Mouse (Mus musculus): ENCODE results near the gene Myof.
A peak's percentile ranks its signal among the peaks of the same experiment; 100 is the strongest.

Gene Myof

DNA sequence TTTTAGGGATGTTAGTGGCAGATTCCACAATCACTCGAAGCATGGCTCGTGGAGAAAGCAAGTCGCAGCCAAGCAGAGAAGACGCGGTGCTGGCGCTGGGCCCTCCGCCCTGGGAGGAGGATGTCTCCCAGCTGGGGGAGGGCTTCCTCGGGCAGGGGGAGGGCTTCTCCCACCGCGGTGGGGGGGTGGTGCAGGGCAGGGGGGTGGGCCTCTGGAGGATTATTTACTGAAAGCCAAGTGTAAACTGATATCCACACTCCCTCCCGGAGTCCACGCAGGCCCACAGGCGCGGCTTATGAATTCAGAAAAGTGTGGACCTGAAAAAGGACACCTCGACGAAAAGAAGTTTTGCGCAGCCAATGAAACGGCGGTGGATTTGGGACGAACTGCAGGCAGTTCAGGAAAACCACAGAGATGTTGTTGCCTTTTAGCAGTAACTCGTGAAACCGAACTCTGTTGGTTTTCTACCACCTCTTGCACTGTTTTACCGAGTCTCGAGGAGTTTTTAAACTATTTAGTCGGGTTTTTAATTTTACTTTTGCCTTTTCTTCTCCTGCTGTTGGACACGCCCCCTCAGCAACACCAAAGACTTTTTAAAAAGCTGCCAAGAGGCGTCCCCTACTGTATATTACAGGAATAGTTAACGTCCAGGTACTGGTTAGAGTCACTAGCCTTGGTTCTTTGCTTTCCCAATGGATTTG, at the start of gene Myof:
Gene Myof, minus strand, starts transcription at position 297 of the 701 bp plus-strand sequence.
- DNase-seq (ENCODE audit: low spot score in 2 of 2) = peak; percentile 47 to 48

DNA sequence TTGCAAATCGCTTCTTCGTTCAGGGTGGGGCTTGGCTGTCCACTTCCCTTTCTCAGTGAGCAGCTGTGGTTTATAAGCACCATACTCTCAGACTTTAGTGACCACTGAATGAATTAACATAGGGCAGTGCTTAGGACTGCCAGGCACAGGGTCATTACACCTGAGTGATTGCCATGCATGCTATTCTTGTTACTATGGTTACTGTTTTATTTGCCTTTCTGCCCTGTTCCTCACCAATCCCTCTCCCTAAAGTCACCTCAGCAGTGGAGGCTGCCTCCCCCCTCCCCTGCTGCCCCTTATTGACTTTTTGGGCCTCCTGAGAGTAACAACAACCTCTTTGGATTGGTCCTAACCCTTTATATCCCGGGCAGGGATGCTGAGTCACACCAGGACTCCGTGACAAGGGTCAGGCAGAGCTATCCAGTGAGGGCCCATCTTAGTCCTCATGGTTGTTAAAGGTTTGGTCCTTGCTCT, 48.2 kb upstream of the Myof start:
- no peak for DNase-seq (ENCODE audit: low spot score in 2 of 2)

- DNase-seq (ENCODE audit: low spot score in 2 of 2) = no peak
Observed at GRCm38 (mm10) chr19:38089358-38089757, 46.0 kb upstream of the Myof start.

DNA sequence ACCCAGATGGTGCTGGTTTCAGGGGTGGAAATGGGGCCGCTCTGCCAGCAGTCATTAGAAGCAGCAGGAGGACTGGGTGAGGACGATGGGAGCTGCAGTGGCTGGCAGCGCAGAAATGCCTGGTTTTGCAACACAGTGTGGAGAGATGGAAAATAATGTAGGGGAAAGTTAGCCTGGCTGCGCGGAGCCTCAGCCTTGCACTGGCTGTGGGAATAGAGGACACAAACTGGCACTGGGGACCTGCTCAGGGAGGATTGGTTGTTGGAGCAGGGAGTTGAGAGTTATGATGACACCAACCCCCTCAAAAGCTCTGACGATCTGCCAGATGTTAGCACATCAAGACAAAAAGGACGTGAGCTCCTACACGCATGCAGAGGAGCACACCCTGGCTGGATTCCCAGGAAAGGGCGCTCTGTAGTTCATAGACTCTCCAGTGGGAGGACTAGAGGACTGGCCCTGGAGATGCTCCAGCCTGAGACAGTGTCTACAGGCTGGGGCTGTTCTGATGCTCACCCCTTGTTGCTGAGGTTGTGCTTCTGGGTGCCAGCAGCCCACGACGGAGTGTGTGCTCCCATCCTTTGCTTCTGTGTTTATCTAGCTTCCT, 43.7 kb upstream of the Myof start:
- DNase-seq (ENCODE audit: low spot score in 2 of 2) = peak; percentile 3 to 5

DNA sequence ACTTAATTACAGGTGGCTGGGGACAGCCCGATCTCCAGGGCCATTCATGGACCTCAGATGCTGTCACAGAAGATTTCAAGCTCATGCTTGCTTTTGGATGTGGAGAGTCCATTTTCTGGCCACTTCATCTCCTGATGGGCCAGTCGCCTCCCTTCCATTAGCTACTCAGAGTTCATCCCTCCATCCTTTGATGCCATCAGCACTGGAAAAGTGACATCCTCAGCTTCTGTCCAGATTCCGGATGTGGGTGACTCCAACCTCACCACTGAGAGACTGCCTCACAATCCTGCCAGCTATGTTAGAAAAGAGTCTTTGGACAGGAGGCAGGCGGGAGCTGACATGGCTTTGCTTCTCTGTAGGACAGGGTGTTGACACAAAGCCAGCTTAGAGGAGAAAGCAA, 42.5 kb upstream of the Myof start:
- DNase-seq (ENCODE audit: low spot score in 2 of 2) = no peak

DNA sequence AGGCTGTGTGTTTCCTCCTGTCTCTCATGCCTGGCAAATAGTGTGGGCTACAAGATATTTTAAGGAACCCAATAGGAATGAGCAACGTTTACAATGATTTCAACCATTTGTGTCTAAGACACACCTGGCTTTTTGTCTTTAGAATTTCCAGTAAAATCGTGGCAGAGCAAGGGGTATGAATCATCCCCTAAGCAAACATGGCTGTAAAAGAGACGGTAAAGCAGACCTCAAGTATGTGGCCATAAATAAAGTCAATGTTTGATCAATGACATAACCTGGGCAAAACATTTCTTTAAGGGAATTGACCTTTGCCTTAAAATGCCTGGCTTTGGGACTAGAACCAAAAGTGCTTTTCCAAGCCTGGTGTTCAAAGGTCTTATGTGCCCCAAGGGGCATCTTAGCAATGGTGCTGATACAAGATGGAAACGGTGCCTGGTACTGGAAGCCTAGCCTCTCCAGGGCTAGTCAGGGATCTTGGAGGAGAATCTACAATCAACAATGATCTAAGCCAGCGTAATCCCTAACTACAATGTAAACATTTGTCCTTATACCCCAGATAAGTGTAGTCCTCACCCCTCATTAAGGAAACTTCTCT, 39.7 kb upstream of the Myof start:
- DNase-seq (ENCODE audit: low spot score in 2 of 2) = no peak

DNA sequence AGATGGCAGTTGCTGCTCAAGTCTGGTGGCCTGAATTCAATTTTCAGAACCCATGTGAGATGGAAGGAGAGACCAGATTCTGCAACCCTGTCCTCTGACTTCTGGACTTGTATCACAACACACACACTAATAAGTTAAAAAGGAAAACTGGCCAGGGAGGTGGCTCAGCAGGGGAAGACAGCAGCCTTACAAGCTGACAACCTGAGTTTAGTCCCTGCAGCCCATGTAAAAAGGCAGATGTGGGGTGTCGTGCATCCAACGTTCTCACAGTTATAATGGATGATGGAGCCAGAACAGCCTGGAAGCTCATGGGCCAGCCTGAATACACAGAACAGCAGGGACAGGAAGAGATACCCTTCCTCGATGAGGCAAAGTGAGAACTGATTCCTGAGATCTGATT, 38.0 kb upstream of the Myof start:
- no peak for DNase-seq (ENCODE audit: low spot score in 2 of 2)

DNA sequence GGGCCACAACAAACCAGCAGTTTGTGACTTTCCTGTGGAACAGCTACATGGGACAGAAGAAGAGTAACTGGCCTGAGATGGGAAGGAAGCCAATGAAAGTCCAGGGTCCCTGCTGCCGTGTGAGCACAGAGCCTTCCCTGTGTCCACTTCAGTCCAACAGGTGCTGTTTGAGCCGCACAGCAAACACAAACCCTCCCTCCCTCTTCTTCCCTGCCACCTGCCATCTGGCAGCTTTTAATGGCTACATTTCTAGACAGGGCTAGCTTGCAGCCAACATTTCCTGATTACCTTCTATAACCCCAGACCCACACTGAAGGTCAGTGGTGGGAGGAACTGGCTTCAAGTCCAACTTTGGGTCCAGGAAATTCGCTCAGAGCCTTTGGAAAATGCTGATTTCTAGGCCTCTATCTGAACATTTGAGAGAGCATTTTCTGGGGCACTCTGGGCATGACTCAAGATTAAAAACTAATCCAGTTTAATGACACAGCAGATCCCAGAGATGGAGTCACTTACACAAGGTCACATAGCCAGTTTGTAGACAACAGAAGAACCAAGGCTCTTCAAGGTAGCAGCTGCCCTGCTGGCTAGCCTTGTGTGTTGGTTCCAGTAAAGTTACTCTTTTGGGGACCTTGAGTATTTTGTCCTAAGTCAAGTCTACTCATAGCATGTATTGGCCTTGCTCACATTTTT, 34.6 kb upstream of the Myof start:
- DNase-seq (ENCODE audit: low spot score in 2 of 2) = no peak

GRCm38 (mm10) chr19:38076251-38076650, 32.9 kb upstream of the Myof start:
- DNase-seq (ENCODE audit: low spot score in 2 of 2) = no peak

DNA sequence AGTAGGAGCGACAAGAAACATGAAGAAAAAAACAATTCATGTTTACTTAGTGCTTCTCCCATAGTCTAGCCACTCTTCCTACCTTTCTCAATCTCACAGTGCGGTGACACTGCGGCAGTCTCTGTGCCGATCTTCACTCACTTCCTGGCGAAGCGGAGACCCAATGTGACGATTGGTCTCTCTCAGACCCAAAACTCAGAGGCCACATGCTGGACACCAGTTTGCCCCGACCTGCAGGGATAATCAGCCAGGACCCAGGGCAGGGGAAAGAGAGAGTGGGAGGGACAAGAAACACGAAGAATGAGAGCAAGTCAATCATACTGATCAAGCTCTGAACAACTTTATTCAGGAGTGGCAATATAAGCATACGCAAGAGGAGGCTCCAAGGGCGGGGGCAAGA, 31.7 kb upstream of the Myof start:
- no peak for DNase-seq (ENCODE audit: low spot score in 2 of 2)

GRCm38 (mm10) chr19:38073226-38073625, 29.8 kb upstream of the Myof start:
- no peak for DNase-seq (ENCODE audit: low spot score in 2 of 2)

GRCm38 (mm10) chr19:38064051-38064450, 20.7 kb upstream of the Myof start:
- no peak for DNase-seq (ENCODE audit: low spot score in 2 of 2)

DNA sequence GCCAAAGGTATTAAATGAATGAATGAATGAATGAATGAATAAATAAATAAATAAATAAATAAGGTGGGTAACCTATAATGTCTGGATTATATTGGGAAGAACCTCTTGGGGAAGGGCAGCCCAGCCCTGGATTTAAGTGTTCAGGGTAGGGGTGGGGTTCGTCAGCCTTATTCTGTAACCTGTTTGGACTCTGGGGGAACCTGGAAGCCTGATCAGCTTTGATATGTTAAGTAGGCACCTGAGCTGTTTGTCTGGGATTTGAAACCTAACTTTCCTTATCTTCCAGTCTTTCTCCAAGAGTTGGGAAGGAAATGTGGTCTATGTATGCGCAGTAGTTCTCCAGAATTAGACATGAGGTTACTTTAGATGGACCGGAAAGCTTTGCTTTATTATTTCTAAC, 19.8 kb upstream of the Myof start:
- DNase-seq (ENCODE audit: low spot score in 2 of 2) = no peak

- DNase-seq (ENCODE audit: low spot score in 2 of 2) = no peak
Observed at GRCm38 (mm10) chr19:38056931-38057330, 13.6 kb upstream of the Myof start.

- no peak for DNase-seq (ENCODE audit: low spot score in 2 of 2)
Observed at GRCm38 (mm10) chr19:38056276-38056675, 12.9 kb upstream of the Myof start.

DNA sequence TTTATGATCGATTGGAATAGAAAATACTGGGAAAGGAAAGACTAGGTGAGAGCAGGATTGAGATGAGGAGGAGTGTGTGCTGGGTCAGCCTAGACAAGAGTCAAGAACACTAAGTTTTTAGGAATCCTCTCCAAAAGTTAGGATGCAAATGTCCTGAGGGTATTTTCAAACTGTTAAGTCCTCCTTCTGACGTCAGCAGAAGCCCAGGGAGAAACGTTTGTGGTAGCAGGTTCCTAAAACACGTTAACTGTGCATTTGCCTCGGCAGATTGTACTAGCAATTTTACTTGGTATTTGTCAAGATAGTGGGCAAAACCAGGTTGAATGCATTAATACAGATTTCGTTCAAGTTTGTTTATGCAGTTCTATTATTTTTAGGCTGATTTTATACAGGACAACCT, 12.4 kb upstream of the Myof start:
- DNase-seq (ENCODE audit: low spot score in 2 of 2) = no peak

DNA sequence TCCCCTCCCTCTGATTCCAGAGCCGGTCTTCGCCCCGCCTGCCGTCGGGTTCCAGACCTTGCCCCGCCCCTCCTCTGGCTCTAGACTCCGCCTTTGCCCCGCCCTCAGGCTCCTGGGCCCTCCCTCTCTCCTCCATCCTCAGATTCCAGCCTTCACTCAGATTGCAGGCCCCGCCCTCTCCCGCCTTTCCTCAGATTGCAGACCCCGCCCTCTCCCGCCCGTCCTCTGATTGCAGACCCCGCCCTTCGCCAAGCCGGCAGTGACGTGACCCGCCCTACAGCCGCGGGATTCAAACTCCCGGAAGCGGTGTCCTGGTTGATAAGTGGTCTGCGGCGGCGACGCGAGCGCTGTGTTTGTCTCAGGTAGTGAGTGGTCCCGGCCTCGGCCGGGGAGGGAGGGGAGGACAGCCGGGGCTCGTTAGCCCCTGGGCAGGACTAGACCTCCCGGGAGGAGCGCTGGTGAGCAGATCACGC, 11.4 kb upstream of the Myof start, which contains the start of gene Cep55:
Gene Cep55, plus strand, starts transcription at position 292 of the 473 bp plus-strand sequence.
- peak; percentile 90 to 95 for DNase-seq (ENCODE audit: low spot score in 2 of 2)

DNA sequence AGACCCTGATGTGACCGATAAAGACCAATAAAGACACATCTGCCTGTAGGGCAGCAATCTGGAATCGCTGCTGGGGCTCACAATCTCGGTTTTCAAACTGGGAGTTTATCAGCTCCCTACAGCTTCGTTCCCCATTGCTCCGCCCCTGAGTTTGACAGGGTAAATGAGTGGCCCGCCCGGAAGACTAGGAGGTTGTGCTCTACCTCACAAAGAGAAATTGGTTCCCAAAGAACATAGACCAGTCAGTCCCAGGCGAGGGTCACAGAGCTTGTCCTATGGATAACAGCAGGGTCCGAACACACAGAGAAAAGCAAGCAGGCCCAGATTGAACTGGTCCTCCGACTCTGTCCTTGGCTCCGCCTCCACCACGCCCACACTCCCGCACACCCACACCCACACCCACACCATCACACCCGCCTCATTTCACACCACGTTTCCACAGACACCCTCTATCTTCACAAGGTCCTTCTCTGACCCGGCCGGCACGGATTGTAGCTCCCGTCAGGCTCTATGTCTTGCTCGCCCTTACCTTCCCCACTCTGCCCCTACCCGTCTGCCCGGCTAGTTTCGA, 10.9 kb upstream of the Myof start:
- DNase-seq (ENCODE audit: low spot score in 2 of 2) = peak; percentile 75 to 82

DNA sequence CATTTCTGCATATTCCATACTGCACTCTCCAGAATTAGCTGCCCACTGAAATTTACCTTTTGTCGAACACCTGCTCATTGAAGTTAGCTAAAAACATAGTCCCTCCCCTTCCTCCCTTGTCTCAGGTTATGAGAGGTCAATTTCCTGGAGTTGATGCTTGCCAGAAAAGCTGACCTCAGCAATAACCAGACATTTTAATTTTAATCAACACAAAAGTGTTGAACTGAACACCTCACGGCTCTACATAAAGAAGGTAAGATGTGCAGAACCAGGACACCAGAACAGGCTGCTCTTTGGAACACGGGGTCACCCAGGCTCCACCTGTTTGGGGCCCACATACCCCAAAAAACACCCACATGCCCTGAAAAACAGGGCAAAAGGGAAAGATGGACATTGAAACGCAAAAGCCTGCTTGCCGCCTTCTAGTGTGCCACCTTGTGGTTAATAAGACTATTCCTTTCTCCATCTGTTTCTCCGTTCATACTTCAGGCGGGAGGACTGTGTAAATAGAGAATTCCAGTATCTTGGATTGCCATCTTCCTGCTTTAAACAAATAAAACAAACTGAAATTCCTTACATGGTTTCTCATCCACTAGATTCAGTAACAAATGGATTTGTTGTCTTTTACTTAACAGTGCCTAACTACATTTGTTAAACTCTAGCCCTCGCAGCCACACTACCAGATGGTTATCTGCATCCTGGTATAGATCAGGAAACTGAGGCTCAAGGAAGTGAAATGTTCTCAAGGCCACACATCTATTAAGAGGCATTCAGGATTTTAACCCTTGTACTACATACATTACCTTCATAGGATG, 10.1 kb upstream of the Myof start:
- DNase-seq (ENCODE audit: low spot score in 2 of 2) = no peak

DNA sequence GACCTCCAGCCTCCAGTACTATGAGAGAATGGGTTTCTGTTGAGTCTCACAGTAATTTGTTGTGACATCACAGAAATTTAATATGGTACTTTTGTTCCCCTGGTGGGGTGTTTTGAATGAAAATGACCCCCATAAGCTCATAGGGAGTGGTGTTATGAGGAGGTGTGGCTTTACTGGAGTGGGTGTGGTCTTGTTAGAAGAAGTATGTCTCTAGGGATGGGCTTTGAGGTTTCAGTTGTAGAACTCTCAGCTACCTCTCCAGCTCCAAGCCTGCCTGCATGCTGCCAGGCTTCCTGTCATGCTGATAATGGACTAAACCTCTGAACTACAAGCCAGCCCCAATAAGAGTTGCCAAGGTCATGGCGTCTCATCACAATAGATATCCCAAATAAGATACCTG, 6.3 kb upstream of the Myof start:
- no peak for DNase-seq (ENCODE audit: low spot score in 2 of 2)

- no peak for DNase-seq (ENCODE audit: low spot score in 2 of 2)
Observed at GRCm38 (mm10) chr19:38045198-38045597, 1.8 kb upstream of the Myof start.

Data from heart, adult 9 months (tissue).